Mouse (Mus musculus) adrenal gland, postnatal 10 days (tissue): ENCODE measurements around the gene Olfr609. TPM values are rescaled to one million over a fixed set of nuclear protein-coding genes. Genes with fewer than 3 reads are reported as not detected.
"Not testable (repeated sequence)": the region's sequence is repeated elsewhere in the genome, so short reads cannot be mapped to it uniquely, and the experiment has no call there.

Experiments
- DNase-seq: peaks from one replicate; pipeline ENCODE4 v3.0.0; 2021; ENCODE audit warnings: mixed read lengths
- long read RNA-seq, 2 experiments: library from polyadenylated mRNA; stranded (forward); transcript quantifications; one replicate each; pipeline ENCODE4 v2.0.0; 2021
- total RNA-seq, 2 experiments: library from RNA; stranded (reverse); gene quantifications; 2 replicates each; pipeline ENCODE4 v1.2.3; 2021

Olfr609 gene
- not detected for total RNA-seq
- long read RNA-seq, experiment 1: 0 reads
- long read RNA-seq, experiment 2: 0 reads

GRCm38 (mm10) chr7:103497962-103498361 is at the start of gene Olfr609:
Gene Olfr609 (minus strand): TSS chr7:103498062.
- DNase-seq: no peak

GRCm38 (mm10) chr7:103542617-103543016 is 44.8 kb upstream of the Olfr609 start, which contains the start of gene Olfr612:
Gene Olfr612 (minus strand): TSS chr7:103542717.
- not testable (repeated sequence) for DNase-seq

GRCm38 (mm10) chr7:103520746-103521145 is 22.9 kb upstream of the Olfr609 start, which contains the start of gene Olfr611:
Gene Olfr611 (minus strand): TSS chr7:103520846.
- DNase-seq: not testable (repeated sequence)

GRCm38 (mm10) chr7:103512022-103512421 is 14.2 kb upstream of the Olfr609 start, which contains the start of gene Olfr610:
Gene Olfr610 (minus strand): TSS chr7:103512122.
- no peak for DNase-seq

- not testable (repeated sequence) for DNase-seq
Observed at GRCm38 (mm10) chr7:103477106-103477505, 20.8 kb downstream of the Olfr609 start.

- no peak for DNase-seq
Observed at GRCm38 (mm10) chr7:103469577-103469976, 28.3 kb downstream of the Olfr609 start, which contains the start of gene Olfr608. Gene Olfr608 (plus strand): TSS chr7:103469877.

- no peak for DNase-seq
Observed at GRCm38 (mm10) chr7:103460590-103460989, 37.3 kb downstream of the Olfr609 start.

- DNase-seq: no peak
Observed at GRCm38 (mm10) chr7:103448746-103449145, 49.1 kb downstream of the Olfr609 start, which contains the start of gene Olfr606. Gene Olfr606 (plus strand): TSS chr7:103449046.

- no peak for DNase-seq
Observed at GRCm38 (mm10) chr7:103445339-103445738, 52.5 kb downstream of the Olfr609 start, which contains the start of gene Olfr605. Gene Olfr605 (minus strand): TSS chr7:103445439.

Other genes starting within 250 kb of the Olfr609 start
- gene Usp17ld, start 245.6 kb downstream of the Olfr609 start, total RNA-seq: not detected
- gene Olfr596, start 192.4 kb downstream of the Olfr609 start, total RNA-seq: not detected
- not detected for gene Olfr597, start 181.7 kb downstream of the Olfr609 start, total RNA-seq
- not detected for gene Olfr598, start 174.5 kb downstream of the Olfr609 start, total RNA-seq
- gene Olfr599, start 162.1 kb downstream of the Olfr609 start, total RNA-seq: not detected
- gene Olfr600, start 148.4 kb downstream of the Olfr609 start, total RNA-seq: not detected
- not detected for gene Olfr601, start 135.4 kb downstream of the Olfr609 start, total RNA-seq
- not detected for gene Olfr603, start 111.9 kb downstream of the Olfr609 start, total RNA-seq
- gene Usp17lc, start 83.0 kb downstream of the Olfr609 start, total RNA-seq: not detected
- not detected for gene Olfr605, start 52.6 kb downstream of the Olfr609 start, total RNA-seq
- not detected for gene Olfr606, start 49.0 kb downstream of the Olfr609 start, total RNA-seq
- not detected for gene Olfr607, start 33.9 kb downstream of the Olfr609 start, total RNA-seq
- gene Olfr608, start 28.2 kb downstream of the Olfr609 start, total RNA-seq: not detected
- gene Olfr610, start 14.1 kb upstream of the Olfr609 start, total RNA-seq: not detected
- not detected for gene Olfr611, start 22.8 kb upstream of the Olfr609 start, total RNA-seq
- gene Olfr612, start 44.7 kb upstream of the Olfr609 start, total RNA-seq: not detected
- gene Olfr613, start 50.0 kb upstream of the Olfr609 start, total RNA-seq: not detected
- not detected for gene Olfr615, start 58.0 kb upstream of the Olfr609 start, total RNA-seq
- gene Olfr616, start 71.1 kb upstream of the Olfr609 start, total RNA-seq: not detected
- not detected for gene Olfr617, start 75.0 kb upstream of the Olfr609 start, total RNA-seq
- gene Olfr618, start 92.0 kb upstream of the Olfr609 start, total RNA-seq: not detected
- not detected for gene Olfr619, start 102.5 kb upstream of the Olfr609 start, total RNA-seq
- not detected for gene Olfr620, start 114.5 kb upstream of the Olfr609 start, total RNA-seq
- gene Olfr622, start 144.6 kb upstream of the Olfr609 start, total RNA-seq: not detected
- not detected for gene Olfr623, start 165.6 kb upstream of the Olfr609 start, total RNA-seq
- gene Olfr624, start 173.1 kb upstream of the Olfr609 start, total RNA-seq: under 1 TPM; 0.06 to 0.09 TPM
- gene Olfr625-ps1, start 184.7 kb upstream of the Olfr609 start, total RNA-seq: not detected
- gene Olfr243, start 216.6 kb upstream of the Olfr609 start, total RNA-seq: not detected
- not detected for gene Olfr628, start 232.3 kb upstream of the Olfr609 start, total RNA-seq
- not detected for gene Olfr629, start 246.9 kb upstream of the Olfr609 start, total RNA-seq